ENCODE assay signal across 9 mouse cellular contexts in the genomic region with DNA sequence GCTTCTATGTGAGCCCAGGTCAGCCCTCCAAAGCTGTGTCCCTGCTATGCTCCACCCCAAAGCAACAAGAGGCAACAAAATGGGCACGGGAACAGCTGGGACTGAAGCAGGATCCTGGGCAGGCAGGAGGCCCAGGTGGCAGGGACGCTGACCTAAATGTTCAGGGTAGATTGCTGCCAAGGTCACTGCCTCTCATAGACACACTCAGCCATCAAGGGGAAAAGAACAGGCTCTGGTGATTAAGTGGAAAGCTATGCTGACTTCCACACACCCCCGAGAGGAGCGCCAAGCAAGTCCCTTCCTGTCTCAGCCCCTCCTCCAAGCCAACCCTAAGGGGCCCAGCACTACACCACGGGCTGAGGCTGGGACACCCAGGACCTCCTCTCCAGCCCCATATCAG.
A peak's percentile ranks its signal among the peaks of the same experiment; 100 is the strongest.
DNase-seq lines count a peak whose midpoint lies in the region; ATAC-seq and TF ChIP-seq lines count a peak whose summit lies in the region.
"Had no signal": no experiment of that assay in that cellular context is flagged by ENCODE, and none has a peak within 500 bp of the region (broad histone marks: within the 10 kb centered on the region; RNA-seq: fewer than 3 reads in every experiment).

No protein-coding gene starts in this region.

- no peak overlapping the region for H3K4me3 ChIP-seq in hindbrain, embryonic 16.5 days (ENCODE audit: low read length)
- H3K4me3 ChIP-seq in hindbrain, embryonic 14.5 days (replicated peaks; ENCODE audit: low read length), result no peak overlapping the region
- no peak overlapping the region for H3K4me3 ChIP-seq in forebrain, postnatal 0 days (ENCODE audit: low read depth, low read length)
- H3K4me3 ChIP-seq: erythroblast, embryonic 14.5 days had no signal

- H3K36me3 ChIP-seq in hindbrain, embryonic 16.5 days (ENCODE audit: control insufficient read depth, insufficient read depth, low read length), result no peaks in the 10 kb centered on the region
- H3K36me3 ChIP-seq in hindbrain, embryonic 14.5 days (replicated peaks; ENCODE audit: control insufficient read depth, insufficient read depth), result no peaks in the 10 kb centered on the region
- H3K36me3 ChIP-seq in forebrain, postnatal 0 days (ENCODE audit: insufficient read depth), result no peaks in the 10 kb centered on the region

- WGBS in hindbrain, embryonic 16.5 days, result 74% methylated on average over 5 of the region's 5 CpGs
- WGBS in hindbrain, embryonic 14.5 days, result 64% methylated on average over 5 of the region's 5 CpGs
- 69% methylated on average over 5 of the region's 5 CpGs for WGBS in forebrain, postnatal 0 days

- DNase-seq in hindbrain, embryonic 14.5 days (ENCODE audit: low spot score), result no peak
- DNase-seq in heart, adult 11 months, result peak; percentile 99
- DNase-seq in kidney, adult 9 months, result peak; percentile 86
- peak; percentile 89 for DNase-seq in lung, postnatal 10 days
- DNase-seq in forebrain, postnatal 0 days, result no peak
- DNase-seq in right cerebral cortex, postnatal 4 days, result no peak

- H3K4me2 ChIP-seq in hindbrain, embryonic 16.5 days (ENCODE audit: low read length), result no peak overlapping the region
- no peak overlapping the region for H3K4me2 ChIP-seq in hindbrain, embryonic 14.5 days (replicated peaks)
- no peak overlapping the region for H3K4me2 ChIP-seq in forebrain, postnatal 0 days (ENCODE audit: low read depth)

- peaks cover 4% of the 10 kb centered on the region for H3K4me1 ChIP-seq in hindbrain, embryonic 16.5 days (ENCODE audit: control insufficient read depth, insufficient read depth, low read depth, low read length)
- H3K4me1 ChIP-seq in hindbrain, embryonic 14.5 days (replicated peaks; ENCODE audit: control insufficient read depth, insufficient read depth, low read length), result no peaks in the 10 kb centered on the region
- H3K4me1 ChIP-seq in forebrain, postnatal 0 days (ENCODE audit: insufficient read depth), result no peaks in the 10 kb centered on the region

- H3K9ac ChIP-seq in hindbrain, embryonic 16.5 days (ENCODE audit: low read depth, low read length), result no peak overlapping the region
- no peak overlapping the region for H3K9ac ChIP-seq in hindbrain, embryonic 14.5 days
- H3K9ac ChIP-seq in forebrain, postnatal 0 days, result no peak overlapping the region

- no peak overlapping the region for H3K27ac ChIP-seq in hindbrain, embryonic 16.5 days (ENCODE audit: low read depth, low read length)
- H3K27ac ChIP-seq in hindbrain, embryonic 14.5 days, result no peak overlapping the region
- H3K27ac ChIP-seq in forebrain, postnatal 0 days (ENCODE audit: low read depth, low read length), result no peak overlapping the region

- H3K9me3 ChIP-seq in hindbrain, embryonic 16.5 days (ENCODE audit: control insufficient read depth, low read length), result no peaks in the 10 kb centered on the region
- 0 out of 2 replicates have a peak, but pooled peaks cover 5% of the 10 kb centered on the region for H3K9me3 ChIP-seq in hindbrain, embryonic 14.5 days (ENCODE audit: control insufficient read depth, low read length)
- no peaks in the 10 kb centered on the region for H3K9me3 ChIP-seq in forebrain, postnatal 0 days (ENCODE audit: low read length)

- H3K27me3 ChIP-seq in hindbrain, embryonic 16.5 days (replicated peaks; ENCODE audit: control insufficient read depth, insufficient read depth, low read length), result no peaks in the 10 kb centered on the region
- no peaks in the 10 kb centered on the region for H3K27me3 ChIP-seq in hindbrain, embryonic 14.5 days (ENCODE audit: control insufficient read depth, insufficient read depth, low read length)
- H3K27me3 ChIP-seq in forebrain, postnatal 0 days (ENCODE audit: insufficient read depth, low read length), result no peaks in the 10 kb centered on the region

- 0 out of 2 replicates have a peak, but pooled peaks have one; percentile 37 for ATAC-seq in hindbrain, embryonic 16.5 days
- ATAC-seq in hindbrain, embryonic 14.5 days (ENCODE audit: low FRiP score), result no peak
- no peak for ATAC-seq in activated CD4-positive, CD25-positive, alpha-beta regulatory T cell, adult 4 months
- no peak for ATAC-seq in forebrain, postnatal 0 days

- no peak for TF ChIP-seq CTCF in forebrain, postnatal 0 days (IDR thresholded peaks at IDR 0.05; ENCODE audit: low read depth)

Comparison
In these comparisons a context has a peak if more than half of its experiments do, and no peak if none do; other contexts are left out.
1. DNase-seq: peak in heart, adult 11 months (single experiment), kidney, adult 9 months (single experiment) and lung, postnatal 10 days (single experiment); none in hindbrain, embryonic 14.5 days (single experiment), forebrain, postnatal 0 days (single experiment) and right cerebral cortex, postnatal 4 days (single experiment).